Mouse (Mus musculus) E14TG2a.4 (cell line): Measurements from ENCODE around the gene Cenpi.

Experiments
- CTCF ChIP-seq: conservative IDR thresholded peaks from 2 replicates; pipeline ENCODE4 v1.5.1; 2014; ENCODE audit warnings: low read length
- POU5F1 ChIP-seq: IDR thresholded peaks from 2 replicates; pipeline ENCODE4 v1.6.1; 2014; ENCODE audit warnings: low read length, borderline replicate concordance

DNA sequence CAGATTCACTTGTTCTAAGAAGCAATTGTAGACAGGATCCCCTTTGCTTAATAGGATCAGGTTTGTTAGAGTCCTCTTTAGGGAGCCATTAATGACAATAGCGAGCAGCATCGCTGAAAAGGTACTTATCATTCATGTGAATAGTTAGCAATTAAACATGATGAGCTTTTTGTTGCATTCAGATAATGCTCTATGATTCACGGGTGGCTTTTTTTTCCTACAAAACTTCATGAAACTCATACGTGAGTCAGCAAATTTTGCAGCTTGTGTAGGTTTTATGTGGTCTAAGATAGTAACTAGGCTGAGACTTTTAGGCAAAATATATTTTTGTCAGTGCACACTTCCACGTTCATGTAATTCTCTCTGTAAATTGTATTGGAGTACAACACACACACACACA lies 7.7 kb upstream of the Cenpi start:
- TF ChIP-seq CTCF (no peak), POU5F1 (no peak)
